Mouse (Mus musculus) left cerebral cortex, postnatal 14 days (tissue): ENCODE measurements around the gene Ppp1r12b. TPM values are rescaled to one million over a fixed set of nuclear protein-coding genes. Genes with fewer than 3 reads are reported as not detected.
"Not testable (repeated sequence)": the region's sequence is repeated elsewhere in the genome, so short reads cannot be mapped to it uniquely, and the experiment has no call there.

ENCODE experiments used
- DNase-seq, 2 experiments: peaks; one replicate each; pipeline ENCODE4 v3.0.0; 2021 to 2022; ENCODE audit warnings: low spot score in 2 of 2, mixed read lengths in 1 of 2
- intact Hi-C: fragments of 180-260 bp; cut with DNase I; formaldehyde crosslinking; loops from one replicate; pipeline ENCODE4 v1.15.1; 2025
- total RNA-seq, 2 experiments: library from RNA; stranded (reverse); gene quantifications; 2 replicates each; pipeline ENCODE4 v1.2.3; 2021

The Ppp1r12b gene
- total RNA-seq, 2 experiments from 2014 or later = 77.8 to 81.7 TPM

GRCm38 (mm10) chr1:134865552-134865951 lies 90.2 kb downstream of the Ppp1r12b start:
- no peak for DNase-seq
- intact Hi-C loops = loop anchor here (10.0 kb wide), 1 partner anchor 89 kb away; the partner anchor contains the start of gene Ppp1r12b

GRCm38 (mm10) chr1:134860538-134860937 lies 95.2 kb downstream of the Ppp1r12b start:
- no peak for DNase-seq
- intact Hi-C loops = loop anchor here (10.0 kb wide), 1 partner anchor 94 kb away; the partner anchor contains the start of gene Ppp1r12b

DNA sequence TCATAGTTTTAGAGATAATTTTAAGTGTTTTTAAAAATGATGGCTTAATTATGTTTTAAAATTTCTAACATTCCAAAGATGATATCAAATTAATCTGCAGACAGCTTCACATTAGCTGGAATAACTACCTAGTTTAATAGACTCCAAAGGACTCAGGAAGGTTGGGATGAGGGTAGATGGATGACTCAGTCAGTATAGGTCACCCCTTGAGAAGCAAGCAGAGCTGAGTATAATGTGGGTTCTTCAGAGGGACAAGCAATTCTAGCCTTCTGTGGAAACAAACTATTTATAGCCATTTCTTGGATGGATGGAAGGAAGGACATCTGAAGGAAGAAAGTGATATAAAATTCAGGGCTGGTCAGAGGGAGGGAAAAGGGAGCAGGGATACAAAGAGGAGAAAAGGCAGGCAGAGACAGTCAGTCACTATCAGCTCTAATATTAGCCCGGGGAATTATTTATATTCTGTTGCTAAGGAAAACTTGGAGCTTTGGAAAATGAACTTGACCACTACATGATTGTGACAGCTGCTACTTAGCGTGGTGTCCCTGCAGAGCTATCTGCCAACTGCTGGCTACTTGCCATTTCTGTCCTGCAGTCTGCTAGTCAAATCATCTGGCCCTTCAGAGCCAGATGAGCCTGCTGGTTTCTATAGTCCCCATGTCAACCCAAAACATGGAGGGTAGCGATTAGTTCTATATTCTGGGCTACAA lies 97.2 kb downstream of the Ppp1r12b start:
- peak in 1 of 2 experiments; percentile 24 for DNase-seq
- intact Hi-C loops = no loop called here

DNA sequence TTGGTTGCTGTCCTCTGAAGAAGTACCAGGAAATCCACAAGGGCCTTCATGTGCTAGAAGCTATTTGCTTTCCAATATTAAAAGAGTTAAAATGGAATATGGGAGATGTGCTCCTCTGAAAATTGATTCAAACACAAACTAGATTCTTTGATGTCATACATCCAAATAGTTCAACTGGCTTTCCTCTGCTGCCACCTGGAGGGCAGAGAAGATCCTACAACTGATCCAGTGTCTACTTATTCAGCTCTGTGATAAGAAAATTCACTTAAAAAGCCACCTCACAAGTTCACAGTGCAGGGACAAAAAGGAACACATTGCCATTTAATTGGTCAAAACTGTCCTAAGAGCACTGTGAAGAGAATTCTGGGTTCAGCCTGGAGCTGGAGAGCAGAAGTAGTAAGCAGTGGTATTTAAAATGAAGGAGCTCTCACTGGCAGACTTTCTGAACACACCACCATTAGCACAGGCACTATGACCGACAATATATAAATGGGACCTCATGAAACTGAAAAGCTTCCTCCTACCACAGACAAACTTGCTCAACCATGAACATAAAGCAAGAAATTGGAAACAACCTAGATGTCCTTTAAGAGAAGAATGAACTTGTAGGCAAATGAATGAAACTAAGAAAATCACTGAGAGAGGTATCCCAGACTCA lies 101.3 kb downstream of the Ppp1r12b start:
- peak; percentile 89 to 91 for DNase-seq
- intact Hi-C loops = loop anchor here (5.0 kb wide), 2 partner anchors 107 to 217 kb away; no protein-coding TSS in a partner anchor

- intact Hi-C loops = loop anchor here (5.0 kb wide), 2 partner anchors 105 to 215 kb away; no protein-coding TSS in a partner anchor
- no peak for DNase-seq
Observed at GRCm38 (mm10) chr1:134852797-134853196, 102.9 kb downstream of the Ppp1r12b start.

GRCm38 (mm10) chr1:134851211-134851610 lies 104.5 kb downstream of the Ppp1r12b start:
- no peak for DNase-seq
- intact Hi-C loops = loop anchor here (5.0 kb wide), 2 partner anchors 104 to 214 kb away; no protein-coding TSS in a partner anchor

- no peak for DNase-seq
- intact Hi-C loops = loop anchor here (5.0 kb wide), 2 partner anchors 103 to 213 kb away; no protein-coding TSS in a partner anchor
Observed at GRCm38 (mm10) chr1:134850361-134850760, 105.4 kb downstream of the Ppp1r12b start.

DNA sequence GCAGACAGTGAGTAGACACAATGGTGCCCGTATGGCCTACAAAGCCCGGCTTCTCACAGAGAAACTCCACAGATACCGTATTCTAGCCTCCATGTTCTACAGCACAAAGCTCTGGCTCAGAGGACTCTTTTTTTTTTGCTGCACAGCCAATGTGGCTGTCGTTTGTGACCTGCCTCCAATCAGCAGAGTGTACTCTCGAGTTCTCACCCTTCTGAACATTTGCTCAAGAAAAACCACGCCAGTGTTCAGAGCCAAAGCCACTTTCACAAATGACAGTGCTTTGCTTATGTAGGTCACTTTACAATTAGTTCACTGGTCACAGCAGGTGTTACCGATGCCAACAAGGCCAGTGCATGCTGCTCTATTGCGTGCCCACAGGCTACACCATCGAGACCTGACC lies 107.9 kb downstream of the Ppp1r12b start:
- no peak for DNase-seq

DNA sequence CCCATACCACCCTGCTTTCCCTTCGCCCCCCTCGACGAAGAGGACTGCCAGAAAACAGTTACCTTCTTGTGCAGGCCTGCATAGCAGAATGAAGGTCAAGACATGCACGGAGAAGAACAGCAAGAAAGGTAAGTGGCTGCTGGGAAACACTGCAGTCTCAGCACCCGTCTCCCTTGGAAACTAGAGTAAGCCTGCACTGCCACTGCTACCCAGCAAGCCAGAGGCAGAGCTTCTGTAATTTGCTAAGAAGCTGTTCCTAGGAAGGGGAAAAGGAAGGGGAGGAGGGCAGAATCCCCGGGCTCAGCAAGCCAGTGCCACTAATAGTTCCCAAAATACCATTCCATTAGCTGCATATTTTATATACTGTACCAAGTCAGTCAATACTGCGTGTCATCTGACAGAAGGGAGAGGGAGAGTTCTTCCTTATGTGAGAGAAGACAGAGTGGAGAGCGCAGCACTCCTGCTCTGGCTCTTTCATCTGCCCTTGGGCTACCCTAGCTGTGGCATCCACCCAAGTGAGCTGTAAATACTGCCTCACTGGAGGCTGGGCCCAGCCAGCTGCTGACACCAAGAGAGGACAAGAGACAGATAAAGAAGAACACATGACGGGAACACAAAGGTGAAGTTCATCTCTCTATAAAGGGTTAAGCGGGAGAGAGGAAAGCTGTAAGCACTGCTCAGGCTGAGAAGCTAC lies 109.3 kb downstream of the Ppp1r12b start:
- intact Hi-C loops = no loop called here

More for the DNA sequence above, 107.9 kb downstream of the Ppp1r12b start:
- intact Hi-C loops = no loop called here

GRCm38 (mm10) chr1:134843369-134843768 lies 112.4 kb downstream of the Ppp1r12b start:
- intact Hi-C loops = no loop called here

More for the DNA sequence above, 109.3 kb downstream of the Ppp1r12b start:
- DNase-seq = peak; percentile 53 to 66

GRCm38 (mm10) chr1:134836909-134837480 lies 118.7 kb downstream of the Ppp1r12b start:
- DNase-seq = no peak
- intact Hi-C loops = no loop called here

More at GRCm38 (mm10) chr1:134843369-134843768, 112.4 kb downstream of the Ppp1r12b start:
- DNase-seq = no peak

- DNase-seq, intact Hi-C loops: not testable (repeated sequence)
Observed at GRCm38 (mm10) chr1:134830881-134831280, 124.9 kb downstream of the Ppp1r12b start.

DNA sequence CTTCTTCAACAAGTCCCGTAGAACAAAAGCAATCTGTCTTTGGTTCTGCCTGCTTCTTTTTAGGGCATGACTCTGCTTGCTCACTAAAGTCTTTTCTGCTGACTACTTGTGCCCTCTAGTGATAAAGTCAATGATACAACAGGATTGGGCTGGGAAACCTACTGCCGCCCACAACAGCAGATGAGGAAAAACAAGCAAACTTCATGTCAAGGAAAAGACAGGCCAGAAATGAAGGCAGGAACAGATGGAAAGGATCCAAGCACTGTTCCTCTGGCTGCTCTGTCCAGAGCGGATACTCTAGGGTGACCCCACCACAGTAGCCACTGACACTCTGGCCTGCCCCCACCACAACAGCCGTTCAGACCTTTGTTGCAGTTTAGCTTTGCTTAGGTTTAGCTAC lies 126.1 kb downstream of the Ppp1r12b start:
- no peak for DNase-seq
- intact Hi-C loops = loop anchor here (5.0 to 10.0 kb wide), 2 partner anchors 57 to 85 kb away; no protein-coding TSS in a partner anchor

- no peak for DNase-seq
- intact Hi-C loops = loop anchor here (5.0 to 10.0 kb wide), 2 partner anchors 53 to 80 kb away; no protein-coding TSS in a partner anchor
Observed at GRCm38 (mm10) chr1:134824896-134825295, 130.8 kb downstream of the Ppp1r12b start.

- DNase-seq = no peak
- intact Hi-C loops = loop anchor here (10.0 kb wide), 1 partner anchor 79 kb away; no protein-coding TSS in a partner anchor
Observed at GRCm38 (mm10) chr1:134823842-134824241, 131.9 kb downstream of the Ppp1r12b start.

- intact Hi-C loops = loop anchor here (10.0 kb wide), 1 partner anchor 79 kb away; no protein-coding TSS in a partner anchor
- no peak for DNase-seq
Observed at GRCm38 (mm10) chr1:134823323-134823722, 132.4 kb downstream of the Ppp1r12b start.

DNA sequence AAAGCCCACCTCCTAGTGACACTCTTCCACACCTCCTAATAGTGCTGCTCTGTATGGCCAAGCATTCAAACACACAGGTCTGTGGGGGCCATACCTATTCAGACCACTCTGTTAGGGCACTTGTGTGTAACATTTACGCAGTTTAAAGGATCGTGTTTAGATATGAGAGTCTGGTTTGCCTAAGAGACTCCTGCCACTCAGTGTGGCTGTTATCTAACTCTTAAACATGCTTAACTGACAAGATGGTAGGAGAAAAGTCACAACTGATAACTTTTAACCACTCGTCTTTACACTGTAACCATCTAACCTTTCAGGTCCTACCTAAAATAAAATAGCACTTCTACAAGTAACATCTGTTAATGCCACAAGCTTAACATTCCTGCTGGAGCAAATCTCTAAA lies 134.9 kb downstream of the Ppp1r12b start:
- intact Hi-C loops = loop anchor here (10.0 kb wide), 1 partner anchor 76 kb away; no protein-coding TSS in a partner anchor
- no peak for DNase-seq

DNA sequence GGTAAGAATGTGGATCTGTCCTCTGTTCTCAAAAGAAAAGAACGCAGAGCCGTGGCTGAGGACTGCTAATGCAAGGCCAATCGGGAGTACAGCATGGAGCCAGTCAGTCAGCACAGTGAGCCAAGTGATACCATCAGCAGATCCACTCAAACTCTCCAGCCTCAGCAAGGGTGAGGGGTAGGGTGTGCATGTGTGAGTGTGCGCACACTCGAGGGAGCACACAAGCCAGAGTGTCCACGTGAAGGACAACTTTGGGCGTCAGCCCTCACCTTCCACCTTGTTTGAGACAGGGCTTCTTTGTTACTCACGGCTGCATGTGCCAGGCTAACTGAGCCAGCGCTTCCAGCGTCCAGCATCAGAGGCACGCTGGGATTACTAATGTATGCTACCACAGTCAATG lies 136.5 kb downstream of the Ppp1r12b start:
- intact Hi-C loops = no loop called here
- no peak for DNase-seq

- intact Hi-C loops = no loop called here
- no peak for DNase-seq
Observed at GRCm38 (mm10) chr1:134818716-134819115, 137.0 kb downstream of the Ppp1r12b start.
